Mouse (Mus musculus) lung, postnatal 0 days (tissue): ENCODE measurements around the gene Cox6a2.

ENCODE experiments used
- CTCF ChIP-seq: IDR thresholded peaks from 2 replicates; pipeline ENCODE4 v1.5.1; 2016; ENCODE audit warnings: antibody characterized with exemption, mild to moderate bottlenecking
- EP300 ChIP-seq: IDR thresholded peaks from 2 replicates; pipeline ENCODE4 v1.6.1; 2016; ENCODE audit warnings: antibody characterized with exemption, mild to moderate bottlenecking, control low read depth

- TF ChIP-seq CTCF (no peak), EP300 (no peak)
Observed at GRCm38 (mm10) chr7:128236426-128236825, 30.2 kb upstream of the Cox6a2 start.
